In genomic region chr10:50370611-50371010, GRCm38 (mm10) we compare ENCODE assay signal across 9 mouse cellular contexts.
DNase-seq lines count a peak whose midpoint lies in the region; ATAC-seq and TF ChIP-seq lines count a peak whose summit lies in the region.
"Had no signal": no experiment of that assay in that cellular context is flagged by ENCODE, and none has a peak within 500 bp of the region (broad histone marks: within the 10 kb centered on the region; RNA-seq: fewer than 3 reads in every experiment).

No protein-coding gene starts in this region.

- H3K4me2 ChIP-seq in forebrain, embryonic 16.5 days (ENCODE audit: low read length): no peak overlapping the region
- no peak overlapping the region for H3K4me2 ChIP-seq in midbrain, postnatal 0 days (ENCODE audit: low read depth, low read length, poor library complexity, severe bottlenecking)
- H3K4me2 ChIP-seq: embryonic facial prominence, embryonic 12.5 days; neural tube, embryonic 13.5 days had no signal

- no peaks in the 10 kb centered on the region for H3K4me1 ChIP-seq in forebrain, embryonic 16.5 days (replicated peaks; ENCODE audit: control insufficient read depth, insufficient read depth, low read length)
- H3K4me1 ChIP-seq in midbrain, postnatal 0 days (ENCODE audit: insufficient read depth, low read length): no peaks in the 10 kb centered on the region
- H3K4me1 ChIP-seq: embryonic facial prominence, embryonic 12.5 days; neural tube, embryonic 13.5 days had no signal

- 36% methylated on average over 1 of the region's 1 CpGs for WGBS in forebrain, embryonic 16.5 days
- 55% methylated on average over 1 of the region's 1 CpGs for WGBS in midbrain, postnatal 0 days

- DNase-seq in lung, postnatal 14 days: peak; percentile 3
- DNase-seq in lung, postnatal 4 days: no peak
- peak; percentile 11 for DNase-seq in cerebellum, adult 11-12 months
- peak; percentile 72 for DNase-seq in midbrain, postnatal 0 days (ENCODE audit: low spot score)
- DNase-seq in testis, postnatal 14 days (ENCODE audit: low spot score): no peak
- DNase-seq in adrenal gland, adult 2 months: no peak

- ATAC-seq in forebrain, embryonic 16.5 days: peak; percentile 88
- peak; percentile 78 for ATAC-seq in midbrain, postnatal 0 days (ENCODE audit: low FRiP score)

- no peak overlapping the region for H3K4me3 ChIP-seq in forebrain, embryonic 16.5 days (replicated peaks; ENCODE audit: low read length)
- no peak overlapping the region for H3K4me3 ChIP-seq in midbrain, postnatal 0 days (ENCODE audit: low read depth, low read length)
- H3K4me3 ChIP-seq: embryonic facial prominence, embryonic 12.5 days; neural tube, embryonic 13.5 days had no signal

- peak; percentile 83 for TF ChIP-seq CTCF in midbrain, postnatal 0 days (IDR thresholded peaks at IDR 0.05)

- no peak overlapping the region for H3K9ac ChIP-seq in forebrain, embryonic 16.5 days (replicated peaks; ENCODE audit: low read depth, low read length)
- no peak overlapping the region for H3K9ac ChIP-seq in midbrain, postnatal 0 days (replicated peaks; ENCODE audit: low read length, poor library complexity, severe bottlenecking)
- H3K9ac ChIP-seq: embryonic facial prominence, embryonic 12.5 days; neural tube, embryonic 13.5 days had no signal

- H3K27me3 ChIP-seq in forebrain, embryonic 16.5 days (replicated peaks; ENCODE audit: control insufficient read depth, insufficient read depth, low read length): no peaks in the 10 kb centered on the region
- no peaks in the 10 kb centered on the region for H3K27me3 ChIP-seq in midbrain, postnatal 0 days (ENCODE audit: insufficient read depth, low read length)
- H3K27me3 ChIP-seq: embryonic facial prominence, embryonic 12.5 days; neural tube, embryonic 13.5 days had no signal

- H3K36me3 ChIP-seq in forebrain, embryonic 16.5 days (ENCODE audit: control insufficient read depth, insufficient read depth): no peaks in the 10 kb centered on the region
- H3K36me3 ChIP-seq in midbrain, postnatal 0 days (ENCODE audit: insufficient read depth, low read length): no peaks in the 10 kb centered on the region
- H3K36me3 ChIP-seq: embryonic facial prominence, embryonic 12.5 days; neural tube, embryonic 13.5 days had no signal

- H3K9me3 ChIP-seq in forebrain, embryonic 16.5 days (ENCODE audit: control insufficient read depth, low read length): no peaks in the 10 kb centered on the region
- H3K9me3 ChIP-seq in midbrain, postnatal 0 days (ENCODE audit: low read length): no peaks in the 10 kb centered on the region
- H3K9me3 ChIP-seq: embryonic facial prominence, embryonic 12.5 days; neural tube, embryonic 13.5 days had no signal

- no peak overlapping the region for H3K27ac ChIP-seq in forebrain, embryonic 16.5 days (ENCODE audit: low read length)
- no peak overlapping the region for H3K27ac ChIP-seq in midbrain, postnatal 0 days (ENCODE audit: low read depth, low read length)
- H3K27ac ChIP-seq: embryonic facial prominence, embryonic 12.5 days; neural tube, embryonic 13.5 days had no signal

Comparison
In these comparisons a context has a peak if more than half of its experiments do, and no peak if none do; other contexts are left out.
1. DNase-seq: peak in lung, postnatal 14 days (single experiment), cerebellum, adult 11-12 months (single experiment) and midbrain, postnatal 0 days (single experiment); none in lung, postnatal 4 days (0 of 2), testis, postnatal 14 days (single experiment) and adrenal gland, adult 2 months (single experiment).